Mouse (Mus musculus) right cerebral cortex, adult 2 months (tissue): ENCODE data around the gene Ncf1.

Experiments used
- DNase-seq, 2 experiments: peaks; one replicate each; pipeline ENCODE4 v3.0.0; 2021 to 2022; ENCODE audit warnings: low spot score in 2 of 2

Gene Ncf1

DNA sequence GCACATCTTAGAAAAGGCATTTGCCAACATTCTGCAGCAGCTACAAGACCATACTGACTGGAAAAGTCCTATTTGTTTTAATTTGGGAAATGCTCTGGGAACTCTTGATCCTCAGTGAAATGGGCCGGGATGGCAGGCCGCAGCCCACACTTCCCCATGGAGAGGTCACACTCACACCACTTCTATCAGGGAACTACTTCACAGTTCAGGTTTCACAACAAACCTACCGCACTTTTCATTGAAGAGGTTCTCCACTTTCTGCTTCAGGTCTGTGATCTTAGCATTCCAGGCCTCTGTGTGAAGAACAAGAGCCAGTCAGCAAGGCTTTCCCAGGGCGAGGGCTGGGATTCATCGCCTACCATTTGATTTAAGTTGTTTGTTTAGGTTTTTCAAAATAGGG is 15.5 kb upstream of the Ncf1 start:
- no peak for DNase-seq

DNA sequence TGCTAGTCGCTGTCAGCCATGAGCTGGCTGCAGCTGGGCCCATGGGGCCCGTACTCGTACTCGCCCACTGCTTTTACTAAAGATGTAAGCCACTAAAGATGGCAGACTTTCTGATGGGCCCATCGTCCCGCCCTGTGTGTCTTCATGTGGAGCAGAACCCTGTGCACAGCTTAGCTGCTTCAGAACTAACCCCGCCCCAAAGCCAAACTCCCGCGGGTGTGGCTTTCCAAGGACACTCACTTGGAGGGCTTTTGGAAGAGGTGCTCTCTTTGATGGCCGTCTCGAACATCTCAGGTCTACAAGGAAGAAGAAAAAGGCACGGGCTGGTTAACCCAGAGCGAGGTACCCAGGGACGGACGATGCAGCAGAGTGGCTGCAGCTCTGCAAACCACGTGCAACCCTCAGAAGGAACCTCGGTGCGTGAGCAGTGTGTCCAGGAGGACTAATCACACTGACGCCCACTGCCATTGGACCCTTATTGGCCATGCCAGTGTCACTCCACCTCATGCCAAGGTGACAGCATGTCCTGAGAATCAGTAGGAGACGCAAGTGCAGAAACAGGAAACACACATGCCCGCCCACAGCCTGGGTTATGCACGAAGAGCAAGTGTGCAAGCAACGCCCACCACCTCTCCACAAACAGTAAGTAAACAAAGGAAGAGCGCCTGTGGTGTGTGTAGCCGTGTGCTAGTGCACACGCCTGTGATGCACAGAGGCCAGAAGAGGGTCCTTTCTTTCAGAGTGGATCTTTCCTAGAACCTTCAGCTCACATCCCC is 14.4 kb upstream of the Ncf1 start:
- DNase-seq = no peak

DNA sequence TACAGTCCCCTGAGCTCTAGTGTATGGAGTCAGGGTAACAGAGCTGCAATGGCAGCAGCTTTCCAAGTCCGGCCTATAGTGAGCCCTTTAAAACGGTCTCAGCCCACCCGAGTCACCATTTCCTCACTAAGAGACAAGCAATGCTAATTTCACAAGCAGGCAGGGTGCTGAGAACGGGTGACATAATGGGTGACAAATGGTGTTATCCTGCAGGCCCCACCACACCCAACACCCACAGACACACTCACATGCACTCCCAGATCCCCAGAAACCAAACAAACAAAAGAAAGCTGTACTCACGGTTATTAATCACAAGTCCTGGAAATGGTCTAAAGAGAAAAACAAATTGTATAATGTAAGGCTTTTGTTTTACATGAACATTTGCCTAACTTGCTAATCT is 12.4 kb upstream of the Ncf1 start:
- DNase-seq = no peak

DNA sequence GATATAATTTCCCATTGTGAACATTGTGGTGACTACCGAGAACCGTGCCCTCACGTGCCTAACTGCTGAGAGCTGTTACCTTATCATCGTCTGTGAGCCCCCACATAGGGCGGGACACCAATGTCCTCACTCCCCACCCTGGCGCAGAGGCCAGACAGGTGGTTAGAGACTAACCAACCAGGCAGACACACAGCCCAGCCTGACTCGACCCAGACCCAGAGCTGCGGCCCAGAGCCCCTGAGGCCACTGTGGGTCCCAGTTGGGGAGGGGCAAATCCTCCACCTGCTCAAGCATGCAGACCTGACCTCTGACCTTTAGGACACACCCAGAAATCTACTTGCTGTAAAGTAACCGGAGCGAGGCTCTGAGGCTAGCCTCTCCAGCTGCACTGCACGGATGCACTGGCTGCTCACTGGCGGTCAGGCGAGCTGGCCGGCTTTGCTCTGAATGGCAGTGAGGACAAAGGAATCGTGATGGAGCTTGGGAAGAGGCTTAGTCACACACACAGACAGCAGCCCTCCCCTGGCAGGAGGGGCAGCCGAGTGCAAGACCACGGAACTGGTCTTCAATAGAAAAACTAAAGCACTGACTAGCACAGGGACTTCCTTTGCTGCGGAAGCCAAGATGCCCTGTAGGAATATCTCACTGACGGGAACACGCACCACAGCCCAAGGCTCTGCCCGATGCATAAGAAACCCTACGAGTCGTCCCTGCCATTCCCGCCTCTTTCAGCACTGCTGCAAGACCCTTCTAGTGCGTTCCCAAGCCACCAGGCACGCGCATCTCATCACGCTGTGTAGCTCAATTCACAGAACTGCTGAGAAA is 8.7 kb upstream of the Ncf1 start:
- no peak for DNase-seq

DNA sequence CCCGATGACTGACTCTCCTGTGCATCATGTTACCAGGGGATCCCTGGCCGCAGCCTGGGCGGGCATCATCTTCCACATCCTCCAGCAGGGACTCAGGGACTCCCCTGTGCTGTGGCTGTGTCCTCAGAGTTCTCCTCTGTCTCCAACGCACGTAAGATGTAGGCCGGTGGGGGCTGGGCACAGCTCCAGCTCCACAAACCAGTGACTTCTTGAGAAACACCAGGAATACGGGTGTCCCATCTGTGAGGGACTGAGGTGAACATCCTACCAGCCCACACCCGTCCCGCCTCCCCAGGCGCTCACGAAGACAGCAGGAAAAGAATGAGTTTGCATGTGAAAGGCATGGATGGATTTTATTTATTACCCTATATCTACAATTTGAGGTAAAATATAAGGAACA is 8.1 kb upstream of the Ncf1 start:
- DNase-seq = no peak

DNA sequence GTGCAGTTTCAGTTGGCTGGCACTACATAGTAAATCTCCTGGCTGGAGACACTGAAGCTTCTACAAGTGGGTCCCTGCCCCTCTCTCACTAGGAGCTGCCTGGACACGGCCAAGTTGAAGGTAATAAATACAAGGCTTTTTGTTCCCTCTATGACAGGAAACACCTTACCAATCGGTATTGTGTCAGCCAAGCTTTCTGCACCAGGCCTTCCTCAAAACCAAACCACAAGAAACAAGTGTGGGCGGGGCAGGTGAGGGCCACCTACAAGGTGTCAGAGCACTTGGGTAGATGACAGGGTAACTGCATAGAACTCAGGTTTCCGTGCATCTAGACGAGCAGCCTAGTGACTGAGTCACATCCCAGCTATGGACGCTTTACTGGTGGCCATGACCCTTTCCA is 7.4 kb upstream of the Ncf1 start:
- no peak for DNase-seq

DNA sequence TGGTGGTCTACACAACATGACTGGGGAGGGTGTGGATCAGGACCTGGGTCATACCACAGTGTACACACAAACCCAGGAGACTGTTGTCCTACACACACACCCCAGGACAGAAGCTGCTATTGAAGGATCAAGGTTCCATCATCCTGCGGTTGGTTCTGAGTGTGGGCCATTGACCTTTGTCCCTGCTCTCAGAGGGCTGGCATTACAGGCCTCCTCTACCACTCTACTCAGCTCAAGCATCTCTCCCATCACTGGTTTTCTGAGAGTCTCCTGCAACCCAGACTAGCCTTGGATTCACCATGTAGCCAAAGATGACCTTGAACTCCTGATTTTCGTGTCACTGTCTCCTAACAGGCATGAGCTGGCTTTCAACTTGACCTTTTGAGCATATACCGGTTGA is 6.8 kb upstream of the Ncf1 start:
- DNase-seq = no peak

DNA sequence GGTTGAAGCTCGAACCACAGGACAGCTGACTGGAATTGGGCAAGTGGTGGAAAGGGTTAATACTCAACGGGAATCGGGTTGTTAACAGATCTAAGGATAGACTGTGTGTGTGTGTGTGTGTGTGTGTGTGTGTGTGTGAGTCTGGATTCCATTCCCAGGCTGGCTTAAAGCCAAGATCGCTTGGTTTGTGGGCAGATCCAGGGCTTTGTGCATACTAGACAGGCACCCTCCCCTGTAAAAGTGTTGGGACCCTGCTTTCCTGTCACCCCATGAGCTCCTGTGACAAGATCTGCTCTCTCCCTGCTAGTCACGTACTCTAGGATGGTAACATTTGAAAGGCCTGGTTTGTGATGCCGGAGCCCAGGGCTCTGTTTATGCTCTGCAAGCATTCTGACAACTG is 5.7 kb upstream of the Ncf1 start:
- peak in 1 of 2 experiments; percentile 58 for DNase-seq

DNA sequence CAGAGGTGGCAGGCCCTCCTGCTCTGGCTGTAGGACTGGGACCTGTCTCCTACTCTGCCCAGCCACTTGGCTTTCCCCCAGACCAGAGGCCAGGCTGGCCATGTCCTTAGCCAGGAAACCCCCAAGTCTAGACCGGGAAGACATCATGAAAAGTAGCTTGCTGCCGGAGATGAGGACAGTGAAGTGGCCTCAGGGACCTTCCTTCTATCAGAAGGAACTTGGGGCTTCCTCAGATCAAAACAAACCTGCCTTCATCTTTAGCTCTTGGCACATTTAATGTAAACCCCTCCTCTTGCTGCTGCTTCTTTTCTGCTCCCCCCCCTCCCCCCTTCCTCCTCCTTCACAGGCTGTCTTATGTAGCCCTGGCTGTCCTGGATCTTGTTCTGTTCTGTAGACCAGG is 4.8 kb upstream of the Ncf1 start:
- DNase-seq = no peak

DNA sequence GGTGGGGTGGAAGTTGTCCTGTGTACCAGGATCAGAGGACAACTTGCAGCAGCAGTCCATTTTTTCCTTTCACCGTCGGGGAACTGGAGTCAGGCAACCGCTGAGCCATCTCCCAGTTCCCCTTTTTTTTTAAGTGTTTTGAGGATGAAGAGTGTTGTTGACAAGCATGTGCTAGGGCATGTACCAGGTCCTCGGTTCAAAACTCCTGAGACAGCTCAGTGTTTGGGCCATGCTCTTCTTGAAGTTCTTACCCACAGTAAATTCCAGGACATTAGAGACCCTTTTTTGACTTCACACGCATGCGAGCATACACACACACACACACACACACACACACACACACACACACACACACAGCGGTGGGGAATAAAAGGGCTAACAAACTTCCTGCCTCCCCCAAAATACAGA is 3.8 kb upstream of the Ncf1 start:
- DNase-seq = no peak

DNA sequence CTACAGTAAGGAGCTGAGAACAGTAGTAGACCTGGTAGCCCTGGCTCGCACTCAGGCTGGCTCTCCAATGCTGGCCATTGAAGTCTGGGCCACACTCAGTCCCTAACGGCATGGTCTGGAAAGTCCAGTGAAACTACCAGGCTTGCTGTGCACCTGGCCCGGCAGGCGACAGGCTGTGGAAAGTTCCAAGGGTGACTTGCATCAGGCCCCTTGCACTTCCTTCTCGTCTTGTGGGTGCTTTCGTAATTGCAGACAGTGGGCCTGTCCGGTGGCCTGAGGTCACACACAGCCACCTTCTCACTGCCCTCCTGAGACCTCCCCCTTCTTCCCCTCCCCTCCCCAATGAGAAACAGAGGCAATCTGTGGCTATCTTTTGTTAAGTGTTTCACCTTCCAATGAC is 3.1 kb upstream of the Ncf1 start:
- DNase-seq = no peak

DNA sequence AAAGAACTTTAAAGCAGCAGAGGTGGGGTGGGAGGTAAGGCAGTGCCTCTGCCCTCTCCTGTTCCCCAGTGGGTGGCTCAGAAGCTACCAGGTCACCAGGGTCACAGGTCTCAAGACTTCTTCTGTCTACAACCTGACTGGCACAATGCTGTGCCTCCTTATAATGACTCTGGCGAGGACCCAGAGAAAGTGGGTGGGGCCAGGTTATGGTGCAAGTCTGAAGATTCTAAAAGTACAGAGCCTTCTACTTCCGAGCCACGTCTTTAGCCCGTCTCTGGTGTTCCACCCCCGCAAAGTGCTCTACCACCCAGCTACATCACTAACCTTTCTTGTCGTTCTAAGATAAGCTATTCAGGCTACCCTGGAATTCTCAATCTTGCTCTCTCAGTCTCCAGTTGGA is 2.7 kb upstream of the Ncf1 start:
- no peak for DNase-seq

DNA sequence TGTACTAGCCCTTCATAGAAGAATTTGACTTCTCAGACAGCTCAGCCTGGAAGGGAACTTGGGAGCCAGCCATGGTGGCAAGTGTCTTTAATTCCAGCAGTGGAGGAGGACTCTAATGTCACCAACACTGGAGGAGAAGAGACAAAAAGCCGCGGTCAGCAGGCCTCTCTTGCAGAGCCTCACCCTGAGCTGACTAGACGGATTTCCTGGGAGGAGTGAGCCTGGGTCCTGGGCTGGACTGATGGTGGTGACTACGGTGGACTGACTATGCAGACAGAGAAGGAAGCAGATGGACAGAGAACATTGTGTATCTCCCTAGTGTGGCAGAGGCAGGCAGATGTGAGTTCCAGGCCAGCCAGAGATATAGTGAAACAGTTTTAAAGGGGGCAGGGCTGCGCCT is 2.0 kb upstream of the Ncf1 start:
- DNase-seq = no peak

DNA sequence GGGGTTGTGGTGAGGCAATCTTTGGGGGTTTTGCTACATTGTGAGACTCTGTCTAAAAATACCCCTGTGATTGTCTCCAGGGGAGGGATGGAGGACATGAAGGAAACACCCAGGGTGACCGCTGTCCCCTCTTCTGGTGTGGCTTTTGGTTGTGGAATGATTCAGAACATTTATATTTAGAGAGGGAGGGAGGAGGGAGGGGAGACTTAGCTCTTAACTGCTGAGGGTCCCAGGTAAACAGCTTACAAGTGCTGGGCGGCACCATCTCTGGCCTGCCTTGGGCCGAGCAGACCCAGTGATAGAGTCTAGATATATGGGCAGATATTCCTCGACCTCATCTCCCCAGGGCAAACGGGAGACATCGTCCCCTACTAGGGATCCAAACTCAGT is 1.2 kb downstream of the Ncf1 start:
- no peak for DNase-seq

DNA sequence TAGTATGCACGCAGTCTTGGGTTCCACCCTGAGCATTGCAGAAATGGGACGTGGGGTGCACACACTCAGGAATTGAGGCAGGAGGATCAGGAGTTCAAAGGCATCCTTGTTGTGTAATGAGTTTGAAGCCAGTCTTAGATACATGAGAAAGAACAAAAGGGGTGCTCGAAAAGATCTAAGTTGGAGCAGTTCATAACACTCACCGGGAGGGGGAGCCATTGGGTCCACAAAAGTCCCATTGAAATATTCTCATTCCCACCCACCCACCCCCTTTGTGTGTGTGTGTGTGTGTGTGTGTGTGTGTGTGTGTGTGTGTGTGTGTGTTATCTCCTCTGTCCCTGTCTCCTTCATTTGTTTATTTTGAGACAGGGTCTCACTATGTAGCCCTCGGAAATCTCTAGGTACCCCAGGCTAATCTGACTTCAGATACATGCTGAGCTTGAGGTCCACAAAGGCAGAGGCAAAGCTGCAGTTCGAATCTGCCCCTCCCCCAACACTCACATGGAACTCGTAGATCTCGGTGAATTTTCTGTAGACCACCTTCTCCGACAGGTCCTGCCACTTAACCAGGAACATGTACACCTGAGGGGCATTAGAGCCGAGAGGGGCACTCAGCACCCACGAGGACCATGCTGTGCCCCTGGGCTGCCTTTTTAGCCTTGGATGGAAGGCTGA is 1.7 kb downstream of the Ncf1 start:
- DNase-seq = peak in 1 of 2 experiments; percentile 42

DNA sequence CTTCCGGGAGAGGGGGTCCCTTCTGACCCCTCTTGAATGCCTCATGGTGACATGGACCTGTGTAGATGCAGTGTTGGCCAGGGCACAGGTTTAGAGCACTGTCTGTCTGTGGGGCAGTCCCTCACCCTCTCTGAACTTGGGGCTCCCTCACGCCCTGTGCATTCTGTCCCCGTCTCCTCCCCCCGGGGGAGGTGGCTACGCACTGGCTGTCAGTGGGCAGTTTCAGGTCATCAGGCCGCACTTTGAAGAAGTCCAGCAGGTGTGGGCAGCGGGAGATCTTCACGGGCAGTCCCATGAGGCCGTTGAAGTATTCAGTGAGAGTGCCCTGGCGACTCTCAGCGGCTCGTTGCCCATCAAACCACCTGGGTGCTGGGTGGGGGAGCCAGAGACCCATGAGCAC is 2.5 kb downstream of the Ncf1 start:
- DNase-seq = no peak

DNA sequence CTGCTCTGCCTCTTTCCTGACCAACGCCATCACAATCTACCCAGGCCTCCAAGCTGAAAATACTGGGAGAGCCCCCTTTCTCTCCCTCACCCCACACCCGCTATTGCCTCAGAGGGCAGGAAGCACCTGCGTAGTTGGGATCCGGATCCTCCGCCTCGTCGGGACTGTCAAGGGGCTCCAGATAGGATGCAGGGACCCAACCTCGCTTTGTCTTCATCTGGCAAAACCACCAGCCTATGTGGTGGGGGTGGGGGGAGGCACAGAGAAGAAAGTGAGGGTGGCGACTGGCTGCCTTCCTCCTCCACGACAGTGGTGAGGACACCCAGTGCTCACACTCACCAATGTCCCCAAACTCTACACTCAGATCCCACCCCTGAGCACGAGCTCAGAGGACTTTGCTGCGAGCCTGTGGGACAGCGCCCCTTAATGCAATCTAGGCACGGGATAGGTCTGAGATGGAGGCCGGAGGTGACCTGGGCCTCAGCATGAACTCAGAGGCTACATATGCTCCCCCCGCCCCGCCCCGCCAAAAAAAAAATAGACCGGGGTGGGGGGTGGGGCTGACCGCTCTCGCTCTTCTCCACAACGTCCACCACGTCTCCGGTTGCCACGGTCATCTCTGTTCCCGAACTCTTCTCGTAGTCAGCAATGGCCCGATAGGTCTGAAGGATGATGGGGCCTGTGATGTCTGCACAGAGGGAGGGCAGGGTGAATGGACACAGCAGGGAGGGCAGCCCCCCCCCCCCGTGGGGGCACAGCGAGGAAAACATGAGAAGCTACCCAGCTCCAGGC is 4.1 kb downstream of the Ncf1 start:
- DNase-seq = no peak

DNA sequence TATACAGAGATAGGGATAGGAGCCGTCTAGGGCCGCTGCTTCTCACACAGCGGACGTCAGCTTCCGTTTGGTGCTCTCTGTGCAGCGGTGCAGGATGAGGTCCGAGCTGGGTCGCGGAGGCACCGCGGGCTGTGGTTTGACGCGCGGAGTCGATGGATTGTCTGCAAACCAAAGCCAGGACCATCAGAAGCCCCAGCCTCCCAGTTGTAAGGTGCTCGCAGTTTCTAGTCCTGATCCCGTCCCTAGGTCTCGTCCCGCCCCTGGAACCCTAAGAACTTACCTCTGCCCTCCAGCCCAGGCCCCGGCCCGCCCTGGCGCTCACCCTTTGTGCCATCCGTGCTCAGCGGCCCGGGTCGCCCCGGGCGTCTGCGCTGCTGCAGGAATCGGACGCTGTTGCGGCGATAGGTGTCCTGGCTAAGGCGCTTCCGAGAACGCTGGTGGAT is 7.7 kb downstream of the Ncf1 start:
- no peak for DNase-seq

DNA sequence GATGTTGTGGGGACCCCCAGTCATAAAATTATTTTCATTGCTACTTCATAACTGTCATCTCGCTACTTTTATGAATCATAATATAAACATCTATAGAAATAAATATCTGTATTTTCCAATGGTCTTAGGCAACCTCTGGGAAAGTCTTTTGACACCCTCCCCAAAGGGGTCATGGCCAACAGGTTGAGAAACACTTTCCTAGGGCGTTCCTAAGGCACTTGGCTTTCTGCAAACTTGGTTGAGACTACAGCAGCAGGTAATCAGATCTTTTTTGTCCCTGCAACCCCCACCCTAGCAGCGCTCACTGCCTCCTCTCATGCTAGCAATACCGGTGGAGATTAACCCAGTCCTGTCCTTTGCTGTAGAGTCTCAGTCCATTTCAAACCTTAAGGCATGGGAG is 8.1 kb downstream of the Ncf1 start:
- DNase-seq = no peak

DNA sequence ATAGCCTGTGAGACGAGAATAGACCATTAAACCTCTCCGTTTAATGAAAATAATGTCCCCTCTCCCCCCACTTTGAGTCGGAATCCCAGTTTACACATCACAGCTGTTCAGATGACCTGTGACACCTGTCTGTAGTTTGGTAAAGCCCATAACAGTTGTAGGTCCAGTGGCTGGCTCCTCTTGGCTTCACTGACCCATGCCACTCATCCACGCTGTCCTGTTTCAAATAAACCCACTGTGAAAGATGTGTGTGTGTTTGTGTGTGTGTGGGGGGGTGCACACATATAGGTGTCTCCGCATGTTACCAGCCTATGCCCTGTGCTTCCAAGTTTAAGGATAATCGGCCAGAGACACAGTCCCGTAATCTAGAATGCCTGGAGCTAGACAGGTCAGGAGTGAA is 11.5 kb downstream of the Ncf1 start:
- no peak for DNase-seq

DNA sequence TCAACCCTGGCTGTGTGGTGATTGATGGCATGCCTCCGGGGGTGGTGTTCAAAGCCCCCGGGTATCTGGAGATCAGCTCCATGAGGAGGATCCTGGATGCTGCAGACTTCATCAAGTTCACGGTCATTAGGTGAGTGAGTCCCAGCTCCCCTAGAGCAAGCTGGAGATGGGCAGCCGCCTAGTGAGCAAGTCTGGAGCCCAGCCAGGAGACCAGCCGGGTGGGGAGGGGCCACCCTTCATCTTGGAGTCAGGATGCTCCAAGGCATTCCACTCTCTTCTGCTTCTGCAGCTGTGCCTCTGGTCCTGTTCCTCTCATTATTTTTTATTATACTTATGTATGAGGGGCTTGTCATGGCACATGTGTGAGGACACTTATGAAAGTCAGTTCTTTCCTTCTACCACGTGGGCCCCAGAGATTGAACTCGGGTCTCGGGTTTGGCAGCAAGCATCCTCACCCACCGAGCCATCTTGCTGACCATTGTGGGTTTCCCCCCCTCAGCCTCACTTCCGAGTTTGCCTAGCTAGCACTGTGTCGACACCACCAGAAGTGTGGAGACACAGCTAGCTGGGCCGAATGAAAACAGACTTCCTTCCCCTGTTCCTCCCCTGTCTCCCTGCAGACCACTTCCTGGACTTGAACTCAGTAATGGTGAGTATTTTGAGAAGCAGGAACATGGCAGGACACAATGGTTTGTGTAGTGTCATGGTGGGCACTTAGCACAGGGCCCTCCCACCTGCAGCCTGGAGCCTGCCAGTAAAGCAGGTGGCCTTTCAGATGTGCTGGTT is 15.2 kb downstream of the Ncf1 start:
- DNase-seq = no peak
